Mouse (Mus musculus) thymus, postnatal 36 days (tissue): ENCODE measurements around the gene Adrb1.
"Not testable (repeated sequence)": the region's sequence is repeated elsewhere in the genome, so short reads cannot be mapped to it uniquely, and the experiment has no call there.

Source experiments
- DNase-seq, 2 experiments: peaks; one replicate each; pipeline ENCODE4 v3.0.0; 2022; ENCODE audit warnings: mixed read lengths in 2 of 2

Adrb1 gene

GRCm38 (mm10) chr19:56750709-56751108, 28.7 kb downstream of the Adrb1 start:
- DNase-seq, result no peak

- not testable (repeated sequence) for DNase-seq
Measured at GRCm38 (mm10) chr19:56754456-56754855, 32.5 kb downstream of the Adrb1 start.

- DNase-seq, result no peak
Measured at GRCm38 (mm10) chr19:56756412-56756811, 34.4 kb downstream of the Adrb1 start.

- no peak for DNase-seq
Measured at GRCm38 (mm10) chr19:56758311-56758710, 36.3 kb downstream of the Adrb1 start.

- no peak for DNase-seq
Measured at GRCm38 (mm10) chr19:56759740-56760139, 37.7 kb downstream of the Adrb1 start.

GRCm38 (mm10) chr19:56760306-56760940, 38.4 kb downstream of the Adrb1 start:
- no peak for DNase-seq

GRCm38 (mm10) chr19:56761096-56761495, 39.1 kb downstream of the Adrb1 start:
- DNase-seq, result no peak

- no peak for DNase-seq
Measured at GRCm38 (mm10) chr19:56761727-56762126, 39.7 kb downstream of the Adrb1 start.

GRCm38 (mm10) chr19:56762686-56763085, 40.7 kb downstream of the Adrb1 start:
- no peak for DNase-seq

- DNase-seq, result no peak
Measured at GRCm38 (mm10) chr19:56769024-56769423, 47.0 kb downstream of the Adrb1 start.

GRCm38 (mm10) chr19:56772158-56772557, 50.2 kb downstream of the Adrb1 start:
- DNase-seq, result no peak

GRCm38 (mm10) chr19:56773393-56773971, 51.5 kb downstream of the Adrb1 start:
- no peak for DNase-seq

- DNase-seq, result no peak
Measured at GRCm38 (mm10) chr19:56774408-56774962, 52.5 kb downstream of the Adrb1 start.

- no peak for DNase-seq
Measured at GRCm38 (mm10) chr19:56774971-56775892, 53.2 kb downstream of the Adrb1 start.

- no peak for DNase-seq
Measured at GRCm38 (mm10) chr19:56775893-56776718, 54.1 kb downstream of the Adrb1 start.

GRCm38 (mm10) chr19:56776719-56777382, 54.9 kb downstream of the Adrb1 start:
- DNase-seq, result peak; percentile 19 to 29

GRCm38 (mm10) chr19:56778532-56778931, 56.5 kb downstream of the Adrb1 start:
- DNase-seq, result not testable (repeated sequence)
